Mouse (Mus musculus): ENCODE measurements around the gene Dedd2.

DNA sequence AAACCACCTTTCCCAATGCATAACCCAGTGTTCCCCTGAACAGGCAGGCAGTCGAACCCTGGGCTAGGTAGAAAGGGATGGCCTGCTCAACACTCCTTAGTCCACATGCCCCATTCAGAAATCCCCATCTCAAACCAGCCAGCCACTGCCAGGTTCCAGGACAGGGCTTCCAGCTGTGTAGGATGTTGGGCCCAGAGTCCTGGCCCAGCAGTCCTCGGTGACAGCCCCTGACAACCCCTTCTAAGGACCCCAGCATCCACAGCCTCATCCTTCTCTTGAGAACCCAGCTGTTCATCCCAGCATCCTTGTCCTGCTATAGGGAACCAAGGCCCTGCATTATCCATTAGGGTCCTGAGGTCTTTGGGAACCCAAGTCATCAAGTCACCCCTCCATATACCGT, 27.1 kb upstream of the Dedd2 start:
- TF ChIP-seq CTCF (IDR thresholded peaks at IDR 0.05; ENCODE audit: borderline replicate concordance, insufficient read depth, low read depth, low read length) = no peak
- TF ChIP-seq POLR2A (IDR thresholded peaks at IDR 0.05; ENCODE audit: borderline replicate concordance, insufficient read depth, low read length) = no peak

Measured in cerebellum, adult 2 months (tissue).